Mouse (Mus musculus): ENCODE data around the gene Llgl2.
"Not testable (repeated sequence)": the region's sequence is repeated elsewhere in the genome, so short reads cannot be mapped to it uniquely, and the experiment has no call there.

The Llgl2 gene

DNA sequence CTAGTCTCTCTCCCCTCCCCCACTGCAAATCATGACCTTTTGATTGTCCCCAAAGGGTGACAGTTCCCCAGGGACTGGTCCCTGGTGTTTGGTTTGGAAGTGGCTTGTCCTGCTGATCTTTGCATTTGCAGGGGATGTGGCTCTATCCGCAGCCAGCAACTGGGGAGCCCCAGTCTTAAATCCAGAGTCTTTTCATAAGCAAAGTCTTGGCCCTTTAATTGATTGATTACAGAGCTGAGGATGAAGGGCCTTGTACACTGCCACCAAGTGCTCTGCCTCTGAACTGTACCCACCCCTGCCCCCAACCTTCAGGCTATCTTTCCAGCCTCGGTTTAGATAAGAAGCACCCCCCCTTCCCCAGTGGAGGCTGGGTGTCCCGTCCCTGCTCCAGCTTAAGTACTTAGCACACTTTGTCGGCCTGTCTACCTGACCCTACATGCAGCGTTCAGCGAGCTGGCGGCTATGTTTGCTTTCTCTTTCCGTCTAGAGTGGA lies 9.2 kb downstream of the Llgl2 start:
- DNase-seq (ENCODE audit: low spot score): peak; percentile 54

- DNase-seq (ENCODE audit: low spot score): no peak
Observed at GRCm38 (mm10) chr11:115834033-115834432, 10.2 kb downstream of the Llgl2 start.

GRCm38 (mm10) chr11:115836656-115837395 lies 13.0 kb downstream of the Llgl2 start:
- peak; percentile 57 for DNase-seq (ENCODE audit: low spot score)

DNA sequence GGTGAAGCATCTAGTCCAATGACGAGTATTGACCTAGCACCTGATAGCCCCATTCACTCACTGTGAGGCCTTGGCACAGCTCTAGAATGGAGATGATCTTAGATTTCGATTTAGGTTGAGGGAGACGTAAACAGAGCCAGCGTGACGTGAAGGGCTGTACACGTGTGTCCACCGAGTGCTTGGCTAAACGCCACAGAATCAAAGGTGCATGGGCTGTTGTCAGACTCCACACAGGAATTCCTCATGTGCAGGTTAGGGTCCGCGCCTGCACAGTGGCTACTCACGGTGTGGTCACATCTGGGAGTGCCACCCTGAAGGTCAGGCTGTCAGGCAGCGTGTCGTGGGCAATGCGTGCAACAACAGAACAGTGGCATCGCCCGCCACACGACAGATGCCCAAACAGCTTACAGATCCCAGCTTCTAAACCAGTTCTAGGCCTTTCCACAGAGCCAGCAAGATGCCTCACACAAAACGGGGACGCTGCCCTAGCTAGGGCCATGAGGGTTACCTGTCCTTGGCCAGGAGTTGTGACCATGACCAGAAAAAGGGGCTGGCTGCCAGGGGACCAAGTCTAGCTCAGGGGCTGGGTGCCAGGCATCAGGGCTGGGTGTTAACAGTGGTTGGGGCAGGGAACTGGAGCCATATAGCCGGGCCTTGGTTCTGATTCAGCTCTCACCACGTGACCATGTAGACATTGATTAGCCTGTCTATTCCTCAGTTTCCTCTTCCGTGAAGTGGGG lies 13.9 kb downstream of the Llgl2 start:
- no peak for DNase-seq (ENCODE audit: low spot score)

DNA sequence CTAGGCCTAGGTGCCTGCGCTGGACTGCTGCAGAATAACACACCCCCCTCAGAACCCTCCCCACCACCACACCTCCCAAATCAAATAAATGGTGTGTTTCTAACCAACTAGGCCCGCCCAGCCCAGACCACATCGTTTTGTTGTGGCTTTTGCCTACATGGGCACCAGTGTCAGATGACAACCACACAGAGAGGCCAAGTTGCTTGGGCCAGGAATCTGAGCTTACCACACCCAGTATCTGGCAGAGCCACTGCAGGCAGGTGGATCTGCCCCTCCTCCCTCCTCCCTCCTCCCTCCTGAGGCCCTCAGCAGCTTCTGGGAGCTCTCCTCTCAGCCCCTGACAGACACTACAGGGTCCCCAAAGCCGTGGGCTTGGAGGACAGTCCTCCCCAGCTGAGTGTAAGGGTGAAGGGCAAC lies 15.1 kb downstream of the Llgl2 start:
- DNase-seq (ENCODE audit: low spot score): peak; percentile 75

DNA sequence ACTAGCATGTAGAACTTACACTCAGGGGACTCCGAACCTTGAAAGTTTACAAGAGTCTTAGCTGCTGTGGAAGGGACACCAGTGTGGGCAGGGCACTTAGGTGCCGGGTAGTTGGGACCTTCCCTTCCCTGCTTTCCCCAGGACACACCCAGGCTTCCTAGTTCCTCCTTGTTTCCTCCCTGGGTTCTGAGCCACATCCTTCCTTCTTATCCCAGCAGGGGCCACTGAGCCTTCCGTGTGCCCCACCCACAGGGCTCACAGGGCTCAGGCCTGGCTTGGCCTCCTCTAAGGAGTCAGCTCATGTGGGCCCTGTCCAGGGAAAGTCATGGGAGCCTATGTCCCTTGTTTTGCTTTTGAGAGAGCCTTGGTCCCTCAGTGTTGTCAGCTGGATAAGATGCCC lies 15.9 kb downstream of the Llgl2 start:
- no peak for DNase-seq (ENCODE audit: low spot score)

DNA sequence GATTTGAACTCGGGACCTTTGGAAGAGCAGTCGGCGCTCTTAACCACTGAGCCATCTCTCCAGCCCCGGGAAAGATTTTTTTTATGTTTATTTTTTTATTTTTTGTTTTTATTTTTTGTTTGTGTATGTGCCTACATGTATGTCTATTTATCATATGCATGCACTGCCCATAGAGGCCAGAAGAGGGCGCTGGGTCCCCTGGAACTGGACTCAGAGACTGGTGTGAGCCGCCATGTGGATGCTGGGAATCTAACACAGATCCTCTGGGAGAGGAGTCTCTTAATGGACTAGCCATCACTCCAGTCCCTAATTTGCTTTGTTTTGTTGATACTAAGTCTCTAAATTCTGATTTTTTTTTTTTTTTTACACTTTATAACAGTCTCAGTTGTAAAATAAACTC lies 17.2 kb downstream of the Llgl2 start:
- DNase-seq (ENCODE audit: low spot score): no peak

DNA sequence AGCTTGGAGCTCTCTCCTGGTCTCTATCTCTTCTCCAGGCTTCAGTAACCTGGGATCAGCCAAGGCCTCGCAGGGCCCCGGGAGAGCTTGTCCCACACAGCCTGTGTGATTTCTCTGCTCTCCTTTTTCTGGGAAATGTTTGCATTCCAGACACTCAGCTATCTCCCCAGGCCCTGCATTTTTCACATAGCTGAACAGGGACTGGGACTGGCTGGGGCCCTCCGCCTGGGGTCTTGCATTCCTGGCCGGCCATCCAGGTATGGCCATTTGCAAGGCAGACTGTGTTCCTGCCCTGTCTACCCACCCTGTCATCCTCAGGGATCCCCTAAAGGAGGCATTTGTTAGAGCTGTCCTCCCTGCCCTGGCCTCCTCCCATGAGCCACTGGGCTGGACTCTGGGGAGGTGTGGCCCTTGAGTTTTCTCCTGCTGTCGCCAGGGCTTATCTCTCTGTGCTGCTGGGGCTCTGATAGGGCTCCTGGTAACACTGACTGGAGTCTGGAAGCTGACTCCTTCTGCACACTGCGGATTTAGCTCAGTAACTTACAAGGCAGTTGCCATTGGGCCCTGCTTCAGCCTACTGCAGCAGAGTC lies 18.2 kb downstream of the Llgl2 start:
- DNase-seq (ENCODE audit: low spot score): peak; percentile 48

DNA sequence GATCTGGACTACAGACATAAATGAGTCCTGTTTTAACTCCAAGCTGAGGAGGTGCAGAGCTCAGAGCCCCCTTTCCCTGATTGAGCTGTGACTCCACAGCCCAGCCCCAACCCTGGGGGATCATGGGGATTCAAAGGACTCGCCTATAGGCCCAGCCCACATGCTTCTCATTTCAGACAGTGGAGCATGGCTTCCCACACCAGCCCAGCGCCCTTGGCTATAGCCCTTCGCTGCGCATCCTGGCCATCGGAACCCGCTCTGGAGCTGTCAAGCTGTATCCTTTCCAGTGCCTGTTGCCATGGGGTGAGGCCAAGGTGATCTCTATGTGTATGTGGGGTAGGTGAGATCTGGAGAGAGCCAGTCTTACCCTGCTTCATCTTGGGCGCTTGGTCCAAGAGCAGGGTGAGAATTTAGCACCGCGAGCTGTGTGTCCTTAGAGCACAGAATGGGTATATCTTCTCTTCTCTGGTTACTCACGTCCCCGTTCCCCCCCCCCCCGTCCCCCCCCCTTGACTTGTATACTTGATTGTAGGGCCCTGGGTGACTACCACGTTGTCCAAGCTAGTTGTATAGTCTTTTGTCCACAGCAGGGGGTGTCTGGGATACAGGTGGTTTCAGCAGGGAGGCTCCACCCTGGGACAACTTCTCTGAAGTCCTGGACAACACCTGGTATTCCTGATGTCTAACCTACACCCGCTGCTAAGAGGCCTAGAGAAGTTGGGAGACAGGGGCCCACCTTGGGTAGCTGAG lies 19.5 kb downstream of the Llgl2 start:
- DNase-seq (ENCODE audit: low spot score): no peak

DNA sequence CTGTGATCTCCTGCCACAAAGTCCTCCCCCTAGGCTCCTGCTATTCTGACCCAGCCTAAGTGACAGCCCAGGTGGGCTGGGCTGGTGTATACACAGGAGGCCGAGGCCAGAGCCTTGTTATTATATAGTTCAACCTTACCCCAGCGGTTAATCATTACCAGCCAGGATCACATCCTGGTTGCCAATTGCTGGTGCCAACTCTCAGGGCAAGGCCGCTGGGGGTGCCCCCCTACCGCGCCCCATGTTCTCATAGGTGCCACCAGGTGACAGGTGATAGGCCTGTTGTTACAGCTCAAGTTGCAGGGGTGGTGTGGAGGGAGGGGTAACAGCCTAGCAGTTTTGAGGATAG lies 20.0 kb downstream of the Llgl2 start:
- DNase-seq (ENCODE audit: low spot score): peak; percentile 58

DNA sequence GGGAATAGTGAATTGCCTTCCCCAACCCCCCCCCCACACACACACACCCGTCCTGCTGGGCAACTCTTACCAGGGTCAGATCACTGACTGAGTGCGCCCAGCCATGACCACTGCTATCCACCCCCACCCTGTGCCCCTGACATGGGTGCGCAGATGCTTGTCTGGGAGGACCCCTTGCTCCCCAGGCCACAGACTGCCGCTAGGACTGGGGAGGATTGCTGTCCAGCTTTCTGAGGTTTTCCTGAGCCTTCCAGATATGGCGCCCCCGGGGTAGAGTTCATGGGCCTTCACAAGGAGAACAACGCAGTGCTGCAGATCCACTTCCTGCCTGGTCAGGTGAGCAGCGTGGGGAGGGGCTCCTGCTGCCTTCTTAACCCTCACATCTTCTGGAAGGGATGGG lies 20.4 kb downstream of the Llgl2 start:
- DNase-seq (ENCODE audit: low spot score): no peak

- DNase-seq (ENCODE audit: low spot score): no peak
Observed at GRCm38 (mm10) chr11:115845819-115846218, 22.0 kb downstream of the Llgl2 start.

DNA sequence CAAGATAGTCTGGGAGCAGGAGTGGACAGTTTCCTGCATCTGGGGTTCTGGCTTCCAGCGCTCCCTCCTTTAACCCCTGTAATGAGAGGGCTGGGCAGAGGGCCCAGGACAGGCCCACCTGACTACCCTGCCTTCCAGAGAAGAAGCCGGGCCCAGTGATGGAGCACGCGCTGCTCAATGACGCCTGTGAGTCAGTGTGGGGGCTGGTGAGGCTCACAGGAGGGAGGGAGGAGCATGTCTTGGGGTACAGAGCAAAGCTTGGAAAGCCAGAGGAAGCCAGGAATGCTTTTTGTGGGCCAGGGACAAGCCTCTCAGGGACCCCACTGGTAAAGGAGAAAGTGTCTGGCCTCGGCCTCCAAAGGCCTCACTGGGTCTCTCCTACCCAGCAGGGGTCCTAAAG lies 30.8 kb downstream of the Llgl2 start:
- no peak for DNase-seq (ENCODE audit: low spot score)

DNA sequence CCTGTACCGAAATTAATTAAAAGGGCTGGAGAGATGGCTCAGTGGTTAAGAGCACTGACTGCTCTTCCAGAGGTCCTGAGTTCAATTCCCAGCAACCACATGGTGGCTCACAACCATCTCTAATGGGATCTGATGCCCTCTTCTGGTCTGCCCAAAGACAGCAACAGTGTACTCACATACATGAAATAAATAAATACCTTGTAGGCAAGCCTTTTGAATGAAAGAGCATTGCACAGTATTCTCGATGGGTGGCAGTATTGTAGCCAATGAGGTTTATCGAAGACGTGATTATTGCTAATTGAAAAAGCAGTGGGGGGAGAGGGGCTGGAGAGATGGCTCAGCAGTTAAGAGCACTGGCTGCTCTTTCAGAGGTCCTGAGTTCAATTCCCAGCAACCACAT lies 33.3 kb downstream of the Llgl2 start:
- DNase-seq (ENCODE audit: low spot score): not testable (repeated sequence)

- no peak for DNase-seq (ENCODE audit: low spot score)
Observed at GRCm38 (mm10) chr11:115857936-115858335, 34.1 kb downstream of the Llgl2 start.

- DNase-seq (ENCODE audit: low spot score): no peak
Observed at GRCm38 (mm10) chr11:115858354-115858753, 34.5 kb downstream of the Llgl2 start, which contains the start of gene Myo15b. Myo15b (plus strand) TSS chr11:115858406.

DNA sequence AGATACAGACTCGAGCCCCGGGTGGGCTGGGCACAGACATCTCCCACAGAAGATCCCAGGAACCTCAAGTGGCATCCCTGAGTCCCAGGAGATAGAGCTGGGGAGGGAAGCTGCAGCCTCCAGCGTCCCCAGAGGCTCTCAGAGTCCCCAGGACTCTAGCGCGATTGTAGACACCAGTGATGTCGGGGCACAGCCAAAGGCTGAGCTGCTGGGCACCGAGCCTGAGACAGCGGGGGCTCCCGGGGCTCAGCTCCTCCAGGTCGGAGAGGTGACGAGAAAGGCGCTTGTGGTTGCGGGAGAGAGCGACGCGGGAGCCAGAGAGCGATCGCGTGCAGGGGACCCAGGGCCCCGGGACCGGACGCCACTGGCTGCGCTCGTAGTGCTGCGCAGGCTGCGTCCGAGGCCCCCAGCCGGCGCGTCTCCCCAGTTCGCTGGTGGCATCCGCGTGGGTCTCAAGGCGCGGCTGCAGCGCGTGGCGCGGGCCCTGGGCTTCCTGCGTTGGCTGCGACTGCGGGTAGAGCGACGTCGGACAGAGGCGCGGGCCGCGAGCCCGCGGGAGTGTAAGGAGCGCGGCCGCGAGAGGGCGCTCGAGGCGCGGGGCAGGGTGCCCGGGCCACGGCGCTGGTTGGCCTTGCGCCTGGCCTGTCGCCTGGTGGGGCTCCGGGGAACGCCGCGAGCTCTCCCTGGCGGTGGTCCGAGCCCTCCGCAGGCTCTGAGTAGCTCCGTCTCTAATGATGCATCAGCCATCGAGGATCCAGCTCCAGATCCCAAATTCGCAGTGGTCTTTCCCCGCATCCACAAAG lies 35.5 kb downstream of the Llgl2 start:
- peak; percentile 88 for DNase-seq (ENCODE audit: low spot score)

GRCm38 (mm10) chr11:115863895-115864294 lies 40.0 kb downstream of the Llgl2 start:
- DNase-seq (ENCODE audit: low spot score): no peak

- peak; percentile 20 for DNase-seq (ENCODE audit: low spot score)
Observed at GRCm38 (mm10) chr11:115869393-115869792, 45.5 kb downstream of the Llgl2 start.

DNA sequence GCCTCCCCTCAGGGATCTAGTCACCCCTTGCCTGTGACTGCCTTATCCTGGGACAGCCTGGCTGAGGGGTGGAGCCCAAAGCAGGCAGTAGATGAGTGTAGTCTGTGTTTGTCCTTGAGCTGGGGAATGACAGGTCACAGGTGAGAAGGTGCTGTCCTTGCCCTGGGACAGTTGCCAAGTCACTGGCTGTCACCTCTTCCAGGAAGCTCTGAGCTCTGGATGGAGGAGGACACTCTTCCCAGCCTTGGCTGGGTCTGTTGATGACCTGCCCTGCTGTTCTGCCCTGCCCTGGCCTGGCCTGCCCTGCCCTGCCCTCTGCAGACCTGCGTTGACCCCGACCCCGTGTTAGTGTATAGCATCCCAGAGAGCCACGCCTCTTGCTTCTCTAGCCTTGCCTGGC lies 48.6 kb downstream of the Llgl2 start:
- no peak for DNase-seq (ENCODE audit: low spot score)

DNA sequence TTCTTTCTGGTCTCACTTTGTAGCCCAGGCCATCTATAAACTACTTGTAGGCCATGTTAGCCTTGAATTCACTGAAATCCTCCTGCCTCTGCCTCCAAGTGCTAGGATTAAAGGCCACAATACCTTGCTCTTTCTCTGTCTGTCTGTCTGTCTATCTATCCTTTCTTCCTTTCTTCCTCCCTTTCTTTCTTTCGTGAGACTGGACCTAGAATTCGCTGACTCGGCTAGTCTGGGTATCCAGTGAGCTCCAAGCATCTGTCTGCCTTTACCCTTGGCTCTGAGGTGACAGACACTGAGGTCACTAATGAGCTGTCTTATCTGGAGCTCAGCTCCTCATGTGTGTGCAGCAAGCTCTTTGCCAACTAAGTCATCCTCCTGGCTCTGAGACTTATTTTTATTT lies 52.1 kb downstream of the Llgl2 start:
- DNase-seq (ENCODE audit: low spot score): no peak

Measured in urinary bladder, postnatal 14 days (tissue).